Mouse (Mus musculus): ENCODE measurements around the gene St6galnac4. TPM values are rescaled to one million over a fixed set of nuclear protein-coding genes. Genes with fewer than 3 reads are reported as not detected.

Gene St6galnac4
- total RNA-seq, 2 experiments from 2014 or later = 33.1 to 38.7 TPM

- ATAC-seq (replicated peaks; ENCODE audit: poor library complexity) = no peak
Observed at GRCm38 (mm10) chr2:32599409-32599808, 12.5 kb downstream of the St6galnac4 start, which contains the start of gene St6galnac6. TSS of gene St6galnac6 (plus strand) at chr2:32599709.

GRCm38 (mm10) chr2:32601417-32602065 is 14.6 kb downstream of the St6galnac4 start:
- peak; percentile 84 for ATAC-seq (replicated peaks; ENCODE audit: poor library complexity)

GRCm38 (mm10) chr2:32602600-32603054 is 15.7 kb downstream of the St6galnac4 start:
- ATAC-seq (replicated peaks; ENCODE audit: poor library complexity) = peak; percentile 69

GRCm38 (mm10) chr2:32604631-32605030 is 17.7 kb downstream of the St6galnac4 start:
- ATAC-seq (replicated peaks; ENCODE audit: poor library complexity) = no peak

- peak; percentile 56 for ATAC-seq (replicated peaks; ENCODE audit: poor library complexity)
Observed at GRCm38 (mm10) chr2:32606161-32607142, 19.6 kb downstream of the St6galnac4 start.

GRCm38 (mm10) chr2:32607262-32607947 is 20.5 kb downstream of the St6galnac4 start:
- ATAC-seq (replicated peaks; ENCODE audit: poor library complexity) = peak; percentile 21

GRCm38 (mm10) chr2:32608141-32608777 is 21.4 kb downstream of the St6galnac4 start:
- peak; percentile 63 for ATAC-seq (replicated peaks; ENCODE audit: poor library complexity)

GRCm38 (mm10) chr2:32608778-32609435 is 22.0 kb downstream of the St6galnac4 start:
- no peak for ATAC-seq (replicated peaks; ENCODE audit: poor library complexity)

- ATAC-seq (replicated peaks; ENCODE audit: poor library complexity) = peak; percentile 12; the same call in 1 of the 2 replicates
Observed at GRCm38 (mm10) chr2:32610610-32611229, 23.8 kb downstream of the St6galnac4 start.

- ATAC-seq (replicated peaks; ENCODE audit: poor library complexity) = no peak
Observed at GRCm38 (mm10) chr2:32612274-32612673, 25.4 kb downstream of the St6galnac4 start.

GRCm38 (mm10) chr2:32617109-32617508 is 30.2 kb downstream of the St6galnac4 start:
- ATAC-seq (replicated peaks; ENCODE audit: poor library complexity) = no peak

GRCm38 (mm10) chr2:32617601-32618000 is 30.7 kb downstream of the St6galnac4 start:
- no peak for ATAC-seq (replicated peaks; ENCODE audit: poor library complexity)

- ATAC-seq (replicated peaks; ENCODE audit: poor library complexity) = no peak
Observed at GRCm38 (mm10) chr2:32618051-32618450, 31.2 kb downstream of the St6galnac4 start.

- ATAC-seq (replicated peaks; ENCODE audit: poor library complexity) = peak; percentile 78
Observed at GRCm38 (mm10) chr2:32620682-32621516, 34.0 kb downstream of the St6galnac4 start.

- no peak; the same call in 1 of the 2 replicates for ATAC-seq (replicated peaks; ENCODE audit: poor library complexity)
Observed at GRCm38 (mm10) chr2:32621517-32621859, 34.6 kb downstream of the St6galnac4 start, which contains the start of gene Ak1. TSS of gene Ak1 (plus strand) at chr2:32621758.

GRCm38 (mm10) chr2:32624111-32624748 is 37.3 kb downstream of the St6galnac4 start:
- no peak for ATAC-seq (replicated peaks; ENCODE audit: poor library complexity)

GRCm38 (mm10) chr2:32625212-32625872 is 38.4 kb downstream of the St6galnac4 start:
- ATAC-seq (replicated peaks; ENCODE audit: poor library complexity) = peak; percentile 51; the same call in 1 of the 2 replicates

Measured in megakaryocyte progenitor cell, adult 5-6 weeks (primary cell).